Mouse (Mus musculus): Measurements from ENCODE around the gene Olfr887.

Olfr887 gene

DNA sequence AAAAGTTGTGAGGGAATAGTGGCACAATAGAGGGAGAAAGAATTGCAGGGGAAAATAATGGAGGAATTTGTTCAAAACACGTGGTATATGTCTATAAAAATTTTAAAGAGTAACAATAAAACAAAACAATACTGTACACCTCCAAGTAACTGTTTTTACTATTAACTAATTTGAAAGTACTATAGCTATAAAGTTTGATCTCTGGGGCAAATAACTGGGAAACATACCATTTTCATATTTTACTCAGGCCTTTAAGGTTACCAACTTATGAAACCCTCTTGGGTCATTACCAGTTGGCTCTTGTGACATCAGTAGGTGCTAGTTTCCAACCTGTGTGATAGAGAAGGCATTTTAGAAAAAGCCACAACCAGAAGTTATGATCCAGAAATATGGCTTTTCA, at the start of gene Olfr887:
Olfr887 (plus strand) TSS at position 301 of the 400 bp plus-strand sequence.
- no peak for DNase-seq (ENCODE audit: low read depth, low spot score)

DNA sequence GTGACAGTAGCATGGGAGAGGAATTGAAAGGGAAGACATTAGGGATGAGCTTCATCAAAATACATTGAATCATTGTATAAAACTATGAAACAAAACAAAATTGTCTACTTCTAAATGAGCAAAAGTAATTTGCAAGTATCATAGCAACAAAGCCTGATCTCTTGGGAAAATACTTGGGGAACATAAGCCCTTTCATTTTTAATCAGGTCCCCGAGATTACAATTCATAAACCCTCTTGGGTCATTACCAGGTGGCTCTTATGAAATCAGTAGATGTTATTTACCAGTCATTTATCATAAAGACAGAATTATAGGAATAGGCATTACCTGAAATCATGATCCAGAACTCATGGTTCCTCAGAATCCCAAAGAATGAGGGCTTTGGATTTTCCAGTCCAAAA, 37.6 kb upstream of the Olfr887 start, which contains the start of gene Olfr884:
Olfr884 (plus strand) TSS at position 301 of the 400 bp plus-strand sequence.
- no peak for DNase-seq (ENCODE audit: low read depth, low spot score)

DNA sequence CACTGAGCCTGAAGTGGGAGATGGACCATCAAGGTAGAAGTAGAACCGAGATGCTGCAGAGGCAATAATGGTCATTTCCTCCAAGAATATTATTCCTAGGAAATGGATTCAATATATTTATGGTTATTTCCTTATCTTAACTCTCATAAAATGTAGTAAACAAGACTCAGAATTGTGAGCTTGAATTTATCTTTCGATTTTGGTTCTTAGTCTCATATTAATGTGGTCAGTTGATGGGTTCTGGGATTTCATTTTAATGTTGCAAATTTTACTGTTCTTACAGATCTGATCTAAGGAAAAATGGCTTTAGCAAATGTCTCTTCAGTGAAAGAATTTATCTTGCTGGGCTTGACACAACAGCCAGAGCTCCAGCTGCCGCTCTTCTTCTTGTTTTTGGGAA, 22.9 kb upstream of the Olfr887 start, which contains the start of gene Olfr885:
Olfr885 (plus strand) TSS at position 301 of the 400 bp plus-strand sequence.
- DNase-seq (ENCODE audit: low read depth, low spot score) = no peak

DNA sequence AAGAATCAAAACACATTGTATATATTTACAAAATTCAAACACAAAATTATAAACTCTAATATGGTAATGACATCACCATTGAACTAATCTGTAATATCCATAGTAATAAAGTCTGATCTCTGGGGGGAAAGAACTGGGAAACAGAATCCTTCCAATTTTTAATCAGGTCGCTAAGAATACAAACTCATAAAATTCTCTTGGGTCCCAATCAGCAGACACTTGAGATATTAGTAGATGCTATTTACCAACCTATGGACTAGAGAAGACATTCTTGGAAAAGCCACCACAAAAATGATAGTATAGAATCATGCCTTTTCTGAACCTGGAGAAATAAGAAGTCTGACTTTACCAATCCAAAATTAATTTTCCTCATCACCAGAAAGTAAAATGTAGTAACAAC, 24.0 kb downstream of the Olfr887 start, which contains the start of gene Olfr888:
Olfr888 (plus strand) TSS at position 301 of the 400 bp plus-strand sequence.
- no peak for DNase-seq (ENCODE audit: low read depth, low spot score)

DNA sequence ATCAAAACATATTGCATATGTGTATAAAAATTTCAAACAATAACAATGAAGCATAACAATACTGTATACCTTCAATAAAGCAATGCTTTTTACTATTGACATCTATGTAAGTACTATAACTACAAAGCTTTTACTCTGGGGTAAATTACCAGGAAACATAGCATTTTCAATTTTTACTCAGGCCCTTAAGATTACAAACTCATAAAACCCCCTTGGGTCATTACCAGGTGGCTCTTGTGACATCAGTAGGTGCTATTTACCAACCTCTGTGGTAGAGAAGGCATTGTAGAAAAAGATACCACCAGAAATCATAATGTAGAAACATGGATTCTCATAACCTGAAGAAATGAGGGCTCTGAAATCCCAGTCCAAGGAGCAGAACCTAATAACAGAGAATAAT, 31.0 kb downstream of the Olfr887 start, which contains the start of gene Olfr889:
Olfr889 (plus strand) TSS at position 301 of the 400 bp plus-strand sequence.
- DNase-seq (ENCODE audit: low read depth, low spot score) = no peak

Measured in retina, adult 2 months (tissue).